ENCODE assay signal across 17 mouse cellular contexts in genomic region chr2:132700921-132701320, GRCm38 (mm10). TPM values are rescaled to one million over a fixed set of nuclear protein-coding genes. Genes with fewer than 3 reads are reported as not detected.
A peak's percentile ranks its signal among the peaks of the same experiment; 100 is the strongest.
DNase-seq lines count a peak whose midpoint lies in the region; ATAC-seq and TF ChIP-seq lines count a peak whose summit lies in the region.
"Had no signal": no experiment of that assay in that cellular context is flagged by ENCODE, and none has a peak within 500 bp of the region (broad histone marks: within the 10 kb centered on the region; RNA-seq: fewer than 3 reads in every experiment).

No protein-coding gene starts in this region.

- TF ChIP-seq POLR2A in liver, adult 2 months (IDR thresholded peaks at IDR 0.05; ENCODE audit: extremely low read depth, insufficient read depth, low read length): no peak

- peak; percentile 32 for DNase-seq in cerebellum, adult 9-10 months
- DNase-seq in layer of hippocampus, adult 2 months (ENCODE audit: low spot score in 2 of 2): no peak
- no peak for DNase-seq in layer of hippocampus, adult 11-12 months (ENCODE audit: low spot score)
- DNase-seq in liver, adult 2 months (ENCODE audit: extremely low read depth, low read depth, low spot score): peak; percentile 91
- DNase-seq in liver, embryonic 11.5 days (ENCODE audit: low spot score): no peak
- no peak for DNase-seq in liver, postnatal 0 days
- DNase-seq: adrenal gland, adult 8-10 months had no signal

- no peaks in the 10 kb centered on the region for H3K9me3 ChIP-seq in liver, embryonic 11.5 days (ENCODE audit: control insufficient read depth, low read length)
- no peaks in the 10 kb centered on the region for H3K9me3 ChIP-seq in liver, embryonic 15.5 days (replicated peaks)
- no peaks in the 10 kb centered on the region for H3K9me3 ChIP-seq in liver, postnatal 0 days (ENCODE audit: low read length)
- H3K9me3 ChIP-seq: embryonic facial prominence, embryonic 13.5 days; embryonic facial prominence, embryonic 15.5 days; forebrain, embryonic 10.5 days; forebrain, embryonic 12.5 days; G1E had no signal

- no peak for TF ChIP-seq EP300 in liver, postnatal 0 days (IDR thresholded peaks at IDR 0.05; ENCODE audit: low read depth)

- H3K27ac ChIP-seq in layer of hippocampus, adult 2 months: peak overlapping the region; percentile 55
- peak overlapping the region; percentile 80 for H3K27ac ChIP-seq in liver, adult 2 months (replicated peaks; ENCODE audit: insufficient read depth, low read depth, low read length)
- H3K27ac ChIP-seq in liver, embryonic 11.5 days (ENCODE audit: low read depth, low read length): no peak overlapping the region
- H3K27ac ChIP-seq in liver, embryonic 15.5 days (replicated peaks): 0 out of 2 replicates have a peak overlapping the region, but pooled peaks have one; percentile 15
- no peak overlapping the region for H3K27ac ChIP-seq in liver, postnatal 0 days (ENCODE audit: low read depth)
- H3K27ac ChIP-seq: embryonic facial prominence, embryonic 13.5 days; embryonic facial prominence, embryonic 15.5 days; forebrain, embryonic 10.5 days; forebrain, embryonic 12.5 days had no signal

- H3K4me1 ChIP-seq in liver, adult 2 months (ENCODE audit: control insufficient read depth, insufficient read depth, low read length): peaks cover 30% of the 10 kb centered on the region
- peaks cover 15% of the 10 kb centered on the region for H3K4me1 ChIP-seq in liver, embryonic 11.5 days (replicated peaks; ENCODE audit: control insufficient read depth, insufficient read depth, low read length)
- peaks cover 53% of the 10 kb centered on the region for H3K4me1 ChIP-seq in liver, embryonic 15.5 days (replicated peaks)
- peaks cover 11% of the 10 kb centered on the region for H3K4me1 ChIP-seq in liver, postnatal 0 days (ENCODE audit: insufficient read depth)
- H3K4me1 ChIP-seq: embryonic facial prominence, embryonic 13.5 days; forebrain, embryonic 12.5 days had no signal

- no peak overlapping the region for H3K4me2 ChIP-seq in liver, embryonic 11.5 days
- no peak overlapping the region for H3K4me2 ChIP-seq in liver, embryonic 15.5 days
- no peak overlapping the region for H3K4me2 ChIP-seq in liver, postnatal 0 days (ENCODE audit: low read depth, low read length)
- H3K4me2 ChIP-seq: embryonic facial prominence, embryonic 13.5 days; embryonic facial prominence, embryonic 15.5 days; forebrain, embryonic 12.5 days had no signal

- WGBS in liver, adult 2 months: 46% methylated on average over 4 of the region's 4 CpGs
- 92% methylated on average over 4 of the region's 4 CpGs for WGBS in liver, embryonic 11.5 days
- WGBS in liver, embryonic 15.5 days (ENCODE audit: insufficient replicate concordance): 89% methylated on average over 4 of the region's 4 CpGs
- WGBS in liver, postnatal 0 days (ENCODE audit: insufficient replicate concordance): 93% methylated on average over 4 of the region's 4 CpGs

- no peak overlapping the region for H3K4me3 ChIP-seq in layer of hippocampus, adult 2 months
- H3K4me3 ChIP-seq in liver, adult 2 months (ENCODE audit: insufficient read depth, low read depth, low read length): no peak overlapping the region
- no peak overlapping the region for H3K4me3 ChIP-seq in liver, embryonic 11.5 days (ENCODE audit: low read depth, low read length)
- no peak overlapping the region for H3K4me3 ChIP-seq in liver, embryonic 15.5 days (replicated peaks)
- H3K4me3 ChIP-seq in liver, postnatal 0 days (ENCODE audit: low read depth, low read length): no peak overlapping the region
- H3K4me3 ChIP-seq: embryonic facial prominence, embryonic 13.5 days; embryonic facial prominence, embryonic 15.5 days; erythroblast, embryonic 14.5 days; forebrain, embryonic 10.5 days; forebrain, embryonic 12.5 days had no signal

- H3K36me3 ChIP-seq in liver, adult 2 months (ENCODE audit: control insufficient read depth, insufficient read depth, low read length): no peaks in the 10 kb centered on the region
- no peaks in the 10 kb centered on the region for H3K36me3 ChIP-seq in liver, embryonic 11.5 days (ENCODE audit: control insufficient read depth, insufficient read depth, low read length)
- H3K36me3 ChIP-seq in liver, embryonic 15.5 days (replicated peaks): no peaks in the 10 kb centered on the region; the same call in 1 of the 2 replicates
- H3K36me3 ChIP-seq in liver, postnatal 0 days (replicated peaks; ENCODE audit: insufficient read depth, low read length): 0 out of 2 replicates have a peak, but pooled peaks cover 2% of the 10 kb centered on the region
- H3K36me3 ChIP-seq: embryonic facial prominence, embryonic 15.5 days; forebrain, embryonic 10.5 days had no signal

- TF ChIP-seq CTCF in layer of hippocampus, adult 2 months (conservative IDR thresholded peaks at IDR 0.05): no peak
- TF ChIP-seq CTCF in liver, adult 2 months (IDR thresholded peaks at IDR 0.05; ENCODE audit: low read depth, low read length): no peak
- TF ChIP-seq CTCF in liver, postnatal 0 days (IDR thresholded peaks at IDR 0.05; ENCODE audit: low read depth): no peak

- H3K9ac ChIP-seq in liver, adult 2 months (ENCODE audit: low read depth, low read length): peak overlapping the region; percentile 40; the same call in 1 of the 2 replicates
- no peak overlapping the region for H3K9ac ChIP-seq in liver, embryonic 11.5 days (ENCODE audit: low read depth, low read length)
- H3K9ac ChIP-seq in liver, embryonic 15.5 days: no peak overlapping the region
- no peak overlapping the region for H3K9ac ChIP-seq in liver, postnatal 0 days (replicated peaks)
- H3K9ac ChIP-seq: embryonic facial prominence, embryonic 13.5 days; embryonic facial prominence, embryonic 15.5 days; forebrain, embryonic 12.5 days had no signal

- peaks cover 4% of the 10 kb centered on the region; the same call in 1 of the 2 replicates for H3K79me2 ChIP-seq in liver, adult 2 months (ENCODE audit: control insufficient read depth, insufficient read depth, low read length)

- no peak for ATAC-seq in cerebellum, adult (ENCODE audit: insufficient number of reproducible peaks, low FRiP score, low TSS enrichment)
- ATAC-seq in liver, embryonic 11.5 days (replicated peaks; ENCODE audit: low FRiP score): no peak
- no peak for ATAC-seq in liver, embryonic 15.5 days (ENCODE audit: insufficient read depth)
- ATAC-seq in liver, postnatal 0 days: no peak
- ATAC-seq: Patski had no signal

- no peaks in the 10 kb centered on the region for H3K27me3 ChIP-seq in liver, adult 2 months (ENCODE audit: control insufficient read depth, insufficient read depth, low read length)
- no peaks in the 10 kb centered on the region for H3K27me3 ChIP-seq in liver, embryonic 11.5 days (replicated peaks; ENCODE audit: control insufficient read depth, insufficient read depth, low read length)
- no peaks in the 10 kb centered on the region for H3K27me3 ChIP-seq in liver, embryonic 15.5 days
- H3K27me3 ChIP-seq in liver, postnatal 0 days (ENCODE audit: insufficient read depth, low read length): no peaks in the 10 kb centered on the region
- H3K27me3 ChIP-seq: CH12.LX; embryonic facial prominence, embryonic 13.5 days; embryonic facial prominence, embryonic 15.5 days; forebrain, embryonic 12.5 days; Patski had no signal

RNA-seq across cellular contexts. Expression of gene Shld1, which starts 14.2 kb away (rescaled TPM):
- total RNA-seq in layer of hippocampus, adult 2 months (2021): 10 to 100 TPM in 1 of 2 experiments, 1 to 10 TPM in 1; 9.7 to 11.0 TPM
- 14.1 and 17.1 TPM in 2 replicates for total RNA-seq in liver, adult 2 months (2014; rRNA removed)
- 7.6 and 8.7 TPM in 2 replicates for polyA plus RNA-seq in liver, adult 2 months (2012; rRNA removed)
- 14.1 and 14.9 TPM in 2 replicates for polyA plus RNA-seq in liver, embryonic 11.5 days (2014; fragmentation: Nextera tagmentation; extraction: Ambion mirVana)
- 10.5 TPM in 2 replicates for polyA plus RNA-seq in liver, embryonic 15.5 days (2015; fragmentation: Nextera tagmentation; extraction: Ambion mirVana)
- polyA plus RNA-seq in liver, postnatal 0 days (2015; fragmentation: Nextera tagmentation; extraction: Ambion mirVana): 9.5 and 11.1 TPM in 2 replicates

Comparison
In these comparisons a context has a peak if more than half of its experiments do, and no peak if none do; other contexts are left out.
1. DNase-seq: peak in cerebellum, adult 9-10 months (single experiment) and liver, adult 2 months (single experiment); none in layer of hippocampus, adult 2 months (0 of 2), layer of hippocampus, adult 11-12 months (single experiment), liver, embryonic 11.5 days (single experiment) and liver, postnatal 0 days (single experiment).
2. H3K27ac ChIP-seq: peak in layer of hippocampus, adult 2 months (single experiment), liver, adult 2 months (single experiment) and liver, embryonic 15.5 days (single experiment); none in liver, embryonic 11.5 days (single experiment) and liver, postnatal 0 days (single experiment).